Mouse (Mus musculus): ENCODE results near the gene Enc1. TPM values are rescaled to one million over a fixed set of nuclear protein-coding genes. Genes with fewer than 3 reads are reported as not detected.
A peak's percentile ranks its signal among the peaks of the same experiment; 100 is the strongest.

The Enc1 gene
- polyA plus RNA-seq, 1 experiment from 2014 or later: 7.9 TPM

DNA sequence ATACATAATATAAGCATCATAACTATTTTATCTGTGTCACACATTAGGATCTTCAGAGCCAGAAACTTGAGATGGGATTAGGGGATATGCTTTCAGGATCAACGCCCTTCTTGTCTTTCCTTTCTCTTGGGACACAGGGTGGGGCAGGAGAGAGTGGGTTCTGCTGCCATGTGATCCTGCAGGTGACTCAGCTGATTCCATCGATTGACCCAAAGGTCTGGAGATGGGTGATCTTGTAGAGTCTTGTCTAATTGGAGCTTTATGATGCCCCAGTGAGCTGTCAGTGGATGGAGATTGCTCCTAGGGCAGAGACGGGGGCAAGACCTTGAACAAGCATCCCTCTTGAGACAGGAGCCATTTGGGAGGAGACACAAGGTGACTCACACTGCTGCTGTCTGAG is 33.9 kb downstream of the Enc1 start:
- Histone ChIP-seq H3K9ac (replicated peaks; ENCODE audit: low read depth, low read length) (no peak overlapping the region), H3K36me3 (ENCODE audit: control insufficient read depth, insufficient read depth, low read length) (no peaks in the 10 kb centered on the region), H3K27ac (ENCODE audit: low read length) (no peak overlapping the region), H3K4me3 (ENCODE audit: low read depth, low read length) (no peak overlapping the region), H3K4me1 (ENCODE audit: control insufficient read depth, insufficient read depth, low read length) (no peaks in the 10 kb centered on the region), H3K27me3 (ENCODE audit: control insufficient read depth, insufficient read depth, low read length) (no peaks in the 10 kb centered on the region), H3K4me2 (replicated peaks; ENCODE audit: low read depth, low read length) (no peak overlapping the region), H3K9me3 (ENCODE audit: control insufficient read depth, low read depth, low read length) (no peaks in the 10 kb centered on the region)
- ATAC-seq (ENCODE audit: insufficient number of reproducible peaks, insufficient read depth, low FRiP score, low read depth): no peak
- 78% methylated on average over 3 of the region's 3 CpGs for WGBS

DNA sequence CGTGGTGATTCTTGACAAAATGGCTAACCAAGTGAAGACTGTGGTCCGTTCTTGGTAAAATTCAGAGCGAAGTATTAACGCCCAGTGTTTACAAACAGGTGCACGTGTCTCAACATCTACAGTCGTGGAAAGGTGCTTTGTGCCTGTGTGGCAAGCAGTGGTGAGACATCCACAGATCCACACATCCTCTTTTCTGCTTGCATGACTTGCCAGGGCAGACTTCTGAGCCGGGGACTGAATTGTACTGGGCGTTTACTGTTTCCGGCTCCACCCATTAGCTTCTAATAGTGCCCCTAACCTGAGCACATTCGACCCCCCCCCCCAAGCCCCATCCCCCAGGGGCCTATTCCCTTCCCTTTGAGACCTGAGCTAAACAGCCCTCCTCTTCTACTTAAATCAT is 34.6 kb downstream of the Enc1 start:
- H3K36me3 ChIP-seq (ENCODE audit: control insufficient read depth, insufficient read depth, low read length): no peaks in the 10 kb centered on the region
- no peaks in the 10 kb centered on the region for H3K9me3 ChIP-seq (ENCODE audit: control insufficient read depth, low read depth, low read length)
- ATAC-seq (ENCODE audit: insufficient number of reproducible peaks, insufficient read depth, low FRiP score, low read depth): no peak
- no peaks in the 10 kb centered on the region for H3K27me3 ChIP-seq (ENCODE audit: control insufficient read depth, insufficient read depth, low read length)
- H3K4me1 ChIP-seq (ENCODE audit: control insufficient read depth, insufficient read depth, low read length): no peaks in the 10 kb centered on the region
- H3K4me3 ChIP-seq (ENCODE audit: low read depth, low read length): no peak overlapping the region
- no peak overlapping the region for H3K4me2 ChIP-seq (replicated peaks; ENCODE audit: low read depth, low read length)
- no peak overlapping the region for H3K9ac ChIP-seq (replicated peaks; ENCODE audit: low read depth, low read length)
- H3K27ac ChIP-seq (ENCODE audit: low read length): no peak overlapping the region
- WGBS: 76% methylated on average over 10 of the region's 10 CpGs

DNA sequence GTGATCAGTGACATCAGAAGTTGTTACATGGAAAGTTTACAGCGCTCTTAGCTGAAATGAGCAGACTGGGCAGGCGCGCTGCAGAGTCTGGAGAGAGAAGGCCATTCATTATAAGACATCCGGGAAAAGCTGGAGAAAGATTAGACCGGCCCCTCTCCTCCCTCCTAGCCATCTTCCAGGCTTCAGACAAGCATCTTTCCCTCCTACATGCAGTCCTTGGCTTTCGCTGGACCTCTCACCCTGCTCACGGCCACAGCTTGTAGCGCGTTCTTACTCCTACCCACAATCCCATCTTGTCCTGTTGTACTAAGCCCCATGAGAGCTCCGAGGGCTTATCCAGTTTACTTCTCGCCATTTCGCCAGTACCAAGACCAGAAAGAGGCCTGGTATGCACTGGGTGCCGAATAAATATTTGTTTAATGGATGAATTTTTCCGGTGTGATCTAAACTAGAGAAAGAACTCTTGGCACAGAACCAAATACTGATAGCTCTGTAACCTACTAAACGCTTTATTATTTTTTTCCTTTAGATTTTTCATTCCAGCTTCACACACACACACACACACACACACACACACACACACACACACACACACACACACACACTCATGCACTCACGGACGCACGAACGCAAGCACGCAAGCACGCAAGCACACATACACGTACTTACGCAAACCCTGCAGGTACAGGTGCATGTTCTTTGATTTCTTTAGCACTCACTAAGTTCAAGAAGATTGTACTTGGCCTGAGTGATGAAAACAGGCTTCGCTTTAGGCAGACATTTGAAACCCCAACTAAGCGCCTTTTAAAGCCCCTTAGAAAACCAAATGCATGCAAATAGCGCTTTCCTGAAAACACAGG is 41.4 kb downstream of the Enc1 start:
- H3K36me3 ChIP-seq (ENCODE audit: control insufficient read depth, insufficient read depth, low read length): no peaks in the 10 kb centered on the region
- peak overlapping the region; percentile 42 for H3K4me2 ChIP-seq (replicated peaks; ENCODE audit: low read depth, low read length)
- H3K4me3 ChIP-seq (ENCODE audit: low read depth, low read length): peak overlapping the region; percentile 7; the same call in 1 of the 2 replicates
- 11% methylated on average over 26 of the region's 26 CpGs for WGBS
- H3K9ac ChIP-seq (replicated peaks; ENCODE audit: low read depth, low read length): no peak overlapping the region
- no peaks in the 10 kb centered on the region for H3K9me3 ChIP-seq (ENCODE audit: control insufficient read depth, low read depth, low read length)
- peak overlapping the region; percentile 53; the same call in 1 of the 2 replicates for H3K27ac ChIP-seq (ENCODE audit: low read length)
- peak; percentile 58; the same call in 1 of the 2 replicates for ATAC-seq (ENCODE audit: insufficient number of reproducible peaks, insufficient read depth, low FRiP score, low read depth)
- no peaks in the 10 kb centered on the region for H3K27me3 ChIP-seq (ENCODE audit: control insufficient read depth, insufficient read depth, low read length)
- H3K4me1 ChIP-seq (ENCODE audit: control insufficient read depth, insufficient read depth, low read length): peaks cover 7% of the 10 kb centered on the region; the same call in 1 of the 2 replicates

DNA sequence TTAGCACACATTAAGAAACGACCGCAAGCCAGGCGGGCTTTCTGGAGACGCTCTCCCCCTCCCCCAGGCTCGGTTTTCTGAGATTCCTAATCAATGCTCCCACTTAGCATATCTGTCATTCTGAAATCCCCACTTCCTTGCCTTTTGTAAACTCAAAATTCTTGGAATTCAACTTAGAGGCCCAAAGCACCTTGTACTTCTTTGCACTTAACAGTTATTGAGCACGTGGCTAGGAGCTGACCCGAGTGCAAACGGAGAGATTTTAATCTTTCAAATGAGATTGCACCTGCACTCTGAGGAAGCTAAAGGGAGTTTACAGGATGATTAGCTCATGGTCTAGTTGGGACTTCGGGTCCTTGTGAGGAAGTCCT is 42.0 kb downstream of the Enc1 start:
- Histone ChIP-seq H3K9me3 (ENCODE audit: control insufficient read depth, low read depth, low read length) (no peaks in the 10 kb centered on the region), H3K4me1 (ENCODE audit: control insufficient read depth, insufficient read depth, low read length) (peaks cover 7% of the 10 kb centered on the region; the same call in 1 of the 2 replicates), H3K9ac (replicated peaks; ENCODE audit: low read depth, low read length) (no peak overlapping the region), H3K4me2 (replicated peaks; ENCODE audit: low read depth, low read length) (peak overlapping the region; percentile 11; the same call in 1 of the 2 replicates), H3K36me3 (ENCODE audit: control insufficient read depth, insufficient read depth, low read length) (no peaks in the 10 kb centered on the region), H3K27me3 (ENCODE audit: control insufficient read depth, insufficient read depth, low read length) (no peaks in the 10 kb centered on the region), H3K4me3 (ENCODE audit: low read depth, low read length) (no peak overlapping the region), H3K27ac (ENCODE audit: low read length) (no peak overlapping the region)
- 6% methylated on average over 9 of the region's 9 CpGs for WGBS
- no peak for ATAC-seq (ENCODE audit: insufficient number of reproducible peaks, insufficient read depth, low FRiP score, low read depth)

DNA sequence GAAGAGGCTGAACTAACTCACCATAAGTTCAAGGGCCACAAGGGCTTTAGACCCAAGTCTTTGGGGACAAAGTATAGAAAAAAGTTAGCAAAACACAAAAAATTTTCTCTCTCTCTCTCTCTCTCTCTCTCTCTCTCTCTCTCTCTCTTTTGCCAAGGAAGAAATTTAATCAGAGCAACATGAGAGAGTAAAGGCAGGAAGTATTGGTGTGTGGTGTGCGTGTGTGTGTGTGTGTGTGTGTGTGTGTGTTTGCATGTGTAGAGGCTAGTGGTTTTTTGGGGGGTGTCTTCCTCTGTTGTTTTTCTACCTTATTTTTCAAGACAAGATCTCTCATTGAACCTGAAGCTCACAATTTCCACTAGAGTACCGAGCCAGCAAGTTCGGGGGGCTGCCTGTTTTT is 46.1 kb downstream of the Enc1 start:
- ATAC-seq (ENCODE audit: insufficient number of reproducible peaks, insufficient read depth, low FRiP score, low read depth): no peak
- no peaks in the 10 kb centered on the region for H3K9me3 ChIP-seq (ENCODE audit: control insufficient read depth, low read depth, low read length)
- no peaks in the 10 kb centered on the region for H3K27me3 ChIP-seq (ENCODE audit: control insufficient read depth, insufficient read depth, low read length)
- no peak overlapping the region for H3K4me3 ChIP-seq (ENCODE audit: low read depth, low read length)
- no peaks in the 10 kb centered on the region for H3K36me3 ChIP-seq (ENCODE audit: control insufficient read depth, insufficient read depth, low read length)
- peaks cover 16% of the 10 kb centered on the region; the same call in 1 of the 2 replicates for H3K4me1 ChIP-seq (ENCODE audit: control insufficient read depth, insufficient read depth, low read length)
- no peak overlapping the region for H3K4me2 ChIP-seq (replicated peaks; ENCODE audit: low read depth, low read length)
- H3K9ac ChIP-seq (replicated peaks; ENCODE audit: low read depth, low read length): no peak overlapping the region
- H3K27ac ChIP-seq (ENCODE audit: low read length): no peak overlapping the region
- 86% methylated on average over 3 of the region's 3 CpGs for WGBS

DNA sequence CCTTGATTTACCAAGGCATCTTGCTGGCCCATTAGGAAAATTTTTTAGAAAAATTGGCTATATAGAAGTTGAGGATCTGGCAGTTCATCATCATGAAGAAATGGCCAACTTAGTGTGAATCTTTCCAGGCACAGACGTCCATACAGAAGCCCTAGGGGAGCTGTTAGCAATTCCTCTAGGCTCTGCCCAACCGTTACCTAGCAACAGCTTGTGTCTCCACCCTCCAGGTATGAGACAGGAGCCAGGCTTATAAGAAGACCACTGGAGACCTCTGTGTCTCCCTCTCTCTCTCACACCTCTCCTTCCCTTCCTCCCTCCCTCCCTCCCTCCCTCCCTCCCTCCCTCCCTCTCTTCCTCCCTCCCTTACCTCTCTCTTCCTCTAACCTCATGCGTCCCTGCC is 49.8 kb downstream of the Enc1 start:
- no peaks in the 10 kb centered on the region for H3K27me3 ChIP-seq (ENCODE audit: control insufficient read depth, insufficient read depth, low read length)
- WGBS: 37% methylated on average over 3 of the region's 3 CpGs
- no peak overlapping the region for H3K4me2 ChIP-seq (replicated peaks; ENCODE audit: low read depth, low read length)
- H3K4me1 ChIP-seq (ENCODE audit: control insufficient read depth, insufficient read depth, low read length): peaks cover 11% of the 10 kb centered on the region; the same call in 1 of the 2 replicates
- no peak overlapping the region for H3K4me3 ChIP-seq (ENCODE audit: low read depth, low read length)
- ATAC-seq (ENCODE audit: insufficient number of reproducible peaks, insufficient read depth, low FRiP score, low read depth): no peak; the same call in 1 of the 2 replicates
- H3K9me3 ChIP-seq (ENCODE audit: control insufficient read depth, low read depth, low read length): no peaks in the 10 kb centered on the region
- H3K36me3 ChIP-seq (ENCODE audit: control insufficient read depth, insufficient read depth, low read length): no peaks in the 10 kb centered on the region
- no peak overlapping the region for H3K9ac ChIP-seq (replicated peaks; ENCODE audit: low read depth, low read length)
- no peak overlapping the region for H3K27ac ChIP-seq (ENCODE audit: low read length)

DNA sequence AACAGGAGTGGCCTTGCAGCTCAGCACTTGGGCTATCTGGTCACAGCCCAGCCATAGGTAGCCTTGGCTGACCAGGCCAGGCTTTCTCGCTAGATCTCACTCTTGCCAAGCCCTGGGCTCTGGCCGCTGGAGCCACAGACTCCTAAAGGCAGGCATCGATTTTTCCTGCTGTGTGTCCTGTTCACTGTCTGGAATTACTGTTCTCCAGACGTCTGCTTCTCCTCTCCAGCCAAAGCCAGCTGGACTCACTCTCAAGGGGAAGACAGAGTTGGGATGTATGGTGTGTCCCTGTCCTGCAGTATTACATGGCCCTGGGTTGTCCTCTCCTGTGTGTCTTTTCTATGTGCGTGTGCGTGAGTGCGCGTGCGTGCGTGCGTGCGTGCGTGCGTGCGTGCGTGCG is 50.4 kb downstream of the Enc1 start:
- no peak overlapping the region for H3K4me3 ChIP-seq (ENCODE audit: low read depth, low read length)
- peak; percentile 61; the same call in 1 of the 2 replicates for ATAC-seq (ENCODE audit: insufficient number of reproducible peaks, insufficient read depth, low FRiP score, low read depth)
- no peak overlapping the region for H3K9ac ChIP-seq (replicated peaks; ENCODE audit: low read depth, low read length)
- H3K4me1 ChIP-seq (ENCODE audit: control insufficient read depth, insufficient read depth, low read length): peaks cover 11% of the 10 kb centered on the region; the same call in 1 of the 2 replicates
- no peaks in the 10 kb centered on the region for H3K9me3 ChIP-seq (ENCODE audit: control insufficient read depth, low read depth, low read length)
- no peak overlapping the region; the same call in 1 of the 2 replicates for H3K27ac ChIP-seq (ENCODE audit: low read length)
- WGBS: 75% methylated on average over 17 of the region's 17 CpGs
- no peaks in the 10 kb centered on the region for H3K36me3 ChIP-seq (ENCODE audit: control insufficient read depth, insufficient read depth, low read length)
- no peak overlapping the region for H3K4me2 ChIP-seq (replicated peaks; ENCODE audit: low read depth, low read length)
- H3K27me3 ChIP-seq (ENCODE audit: control insufficient read depth, insufficient read depth, low read length): no peaks in the 10 kb centered on the region

DNA sequence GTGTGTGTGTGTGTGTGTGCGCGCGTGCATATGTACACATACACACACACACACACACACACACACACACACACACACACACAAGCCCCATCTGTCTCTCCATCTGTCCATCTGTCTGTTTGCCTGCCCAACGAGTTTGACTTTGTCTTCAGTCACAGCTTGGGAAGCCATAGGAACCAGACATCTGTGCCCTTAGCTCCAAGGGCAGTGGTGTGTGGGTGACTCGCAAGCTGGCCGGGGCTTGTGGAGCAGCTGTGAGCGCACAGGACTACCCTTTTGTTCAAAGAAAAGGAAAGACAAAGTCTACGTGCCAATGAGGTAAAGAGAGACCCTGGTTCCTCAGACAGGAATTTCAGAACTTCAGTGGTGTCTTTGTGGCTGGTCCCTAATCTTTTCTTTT is 51.1 kb downstream of the Enc1 start:
- H3K27ac ChIP-seq (ENCODE audit: low read length): no peak overlapping the region
- peaks cover 11% of the 10 kb centered on the region; the same call in 1 of the 2 replicates for H3K4me1 ChIP-seq (ENCODE audit: control insufficient read depth, insufficient read depth, low read length)
- no peak overlapping the region for H3K9ac ChIP-seq (replicated peaks; ENCODE audit: low read depth, low read length)
- H3K36me3 ChIP-seq (ENCODE audit: control insufficient read depth, insufficient read depth, low read length): no peaks in the 10 kb centered on the region
- no peak for ATAC-seq (ENCODE audit: insufficient number of reproducible peaks, insufficient read depth, low FRiP score, low read depth)
- no peaks in the 10 kb centered on the region for H3K27me3 ChIP-seq (ENCODE audit: control insufficient read depth, insufficient read depth, low read length)
- WGBS: 66% methylated on average over 8 of the region's 8 CpGs
- no peak overlapping the region for H3K4me2 ChIP-seq (replicated peaks; ENCODE audit: low read depth, low read length)
- H3K4me3 ChIP-seq (ENCODE audit: low read depth, low read length): no peak overlapping the region
- no peaks in the 10 kb centered on the region for H3K9me3 ChIP-seq (ENCODE audit: control insufficient read depth, low read depth, low read length)
